Mouse (Mus musculus) mesoderm, embryonic 11.5 days (tissue): ENCODE measurements around the gene Gm49450.
"Not testable (repeated sequence)": the region's sequence is repeated elsewhere in the genome, so short reads cannot be mapped to it uniquely, and the experiment has no call there.

Source experiments
- DNase-seq: peaks from one replicate; pipeline ENCODE4 v3.0.0-alpha.2; 2012; ENCODE audit warnings: low read depth, low spot score

Gene Gm49450

DNA sequence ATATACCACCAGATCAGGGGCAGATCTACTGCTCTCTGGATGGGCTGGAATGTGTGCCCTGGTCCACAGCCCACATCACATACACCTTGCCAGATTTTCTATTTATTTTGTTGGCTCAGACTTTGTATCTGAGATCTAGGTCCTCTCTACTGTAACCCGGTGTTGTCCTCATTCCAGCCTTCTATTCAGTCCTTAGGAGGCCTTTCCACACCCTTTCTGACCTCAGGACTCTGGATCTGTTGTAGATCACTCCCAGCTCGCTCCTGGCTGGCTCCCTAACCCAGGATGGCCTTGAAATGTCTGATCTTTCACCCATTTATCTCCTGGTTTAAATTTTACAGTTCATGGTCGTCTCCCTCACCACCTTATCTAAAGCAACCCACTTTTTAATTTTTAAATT lies 28.7 kb downstream of the Gm49450 start:
- no peak for DNase-seq

GRCm38 (mm10) chr15:98923031-98923537 lies 30.3 kb downstream of the Gm49450 start:
- no peak for DNase-seq

- DNase-seq: no peak
These were observed 30.8 kb downstream of the Gm49450 start for GRCm38 (mm10) chr15:98922581-98922980.

DNA sequence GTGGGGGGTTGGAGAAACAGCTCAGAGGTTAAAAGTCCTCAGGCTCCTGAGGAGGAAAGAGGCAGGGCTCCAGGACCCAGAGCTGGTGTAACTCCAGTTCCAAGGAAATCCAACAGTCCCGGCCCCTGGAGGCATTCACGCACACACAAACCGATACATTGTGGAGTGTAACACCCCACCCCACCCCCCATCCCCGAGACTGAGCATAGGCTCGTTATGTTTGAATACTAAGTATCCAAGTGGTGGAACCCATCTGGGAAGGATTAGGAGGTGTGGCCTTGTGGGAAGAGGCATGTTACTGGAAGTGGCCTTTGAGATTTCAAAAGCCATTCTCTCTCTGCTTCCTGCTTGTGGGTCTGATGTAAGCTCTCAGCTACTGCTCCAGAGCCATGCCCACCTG lies 31.8 kb downstream of the Gm49450 start:
- no peak for DNase-seq

- DNase-seq: not testable (repeated sequence)
These were observed 34.9 kb downstream of the Gm49450 start for GRCm38 (mm10) chr15:98918499-98918895.

DNA sequence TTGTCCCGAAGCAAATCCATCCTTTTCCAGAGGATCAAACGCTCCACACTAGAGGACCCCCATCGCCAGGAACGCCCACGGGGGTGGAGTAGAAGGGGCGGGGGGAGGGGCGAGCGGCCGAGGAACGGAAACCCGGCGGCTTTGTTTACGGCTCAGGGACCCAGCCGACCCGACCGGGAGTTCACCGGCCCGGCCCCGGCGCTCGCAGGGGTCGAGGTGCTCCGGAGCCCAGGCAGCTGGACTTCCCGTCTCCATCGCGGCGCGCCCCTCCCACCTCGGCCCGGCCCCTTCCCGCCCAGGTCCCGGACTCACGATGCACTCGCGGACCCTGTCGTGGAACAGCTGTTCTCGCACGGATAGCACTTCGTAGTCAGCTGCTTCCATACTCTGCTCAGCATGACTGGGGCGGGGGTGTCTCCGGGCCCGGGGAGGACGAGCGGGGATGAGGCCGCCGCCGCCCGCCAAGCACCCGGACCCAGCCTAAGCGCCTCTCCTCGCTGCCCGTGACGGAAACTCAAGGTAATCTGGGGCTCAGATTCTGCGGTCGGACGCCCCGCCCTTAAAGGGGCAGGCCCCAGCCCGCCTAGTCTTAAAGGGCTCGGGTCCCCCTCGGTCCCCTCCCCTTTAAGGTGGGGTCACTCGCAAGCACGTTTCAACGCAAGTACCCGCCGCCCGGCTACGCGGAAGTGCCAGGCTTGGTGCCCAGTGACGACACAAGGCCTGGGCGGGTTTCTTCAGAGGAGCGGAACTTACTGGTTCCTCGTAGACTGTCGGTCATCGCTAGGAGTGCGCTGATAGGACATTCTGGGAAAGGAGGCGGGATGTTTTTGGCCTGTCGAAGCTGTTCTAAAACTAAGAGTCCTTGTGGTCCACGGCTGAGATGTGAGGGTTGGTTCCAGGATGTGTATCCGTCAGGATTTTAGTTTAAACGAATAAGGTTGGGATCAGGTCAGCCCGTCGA lies 35.5 kb downstream of the Gm49450 start, which contains the start of gene Lmbr1l:
Gene Lmbr1l, minus strand, starts transcription at position 694 of the 961 bp plus-strand sequence.
- DNase-seq: peak; percentile 100

- DNase-seq: peak; percentile 30
These were observed 36.3 kb downstream of the Gm49450 start for GRCm38 (mm10) chr15:98917091-98917490.

DNA sequence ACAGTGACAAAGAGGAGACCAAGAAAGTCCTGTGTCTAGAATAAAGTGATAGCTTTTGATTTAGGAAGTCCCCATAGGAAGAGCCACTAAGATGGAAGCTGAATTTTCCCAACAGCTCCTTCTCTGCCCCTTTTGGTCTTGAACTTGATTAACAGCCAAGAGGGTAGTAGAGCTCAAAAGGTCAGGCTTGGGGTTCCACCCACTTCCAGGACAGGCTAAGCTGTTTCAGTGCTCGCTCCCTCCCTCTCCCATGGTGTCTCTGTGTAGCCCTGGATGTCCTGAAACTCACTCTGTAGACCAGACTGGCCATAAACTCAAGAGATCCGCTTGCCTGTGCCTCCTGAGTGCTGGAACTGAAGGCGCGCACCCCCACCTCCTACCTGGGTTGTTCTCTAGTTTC lies 37.3 kb downstream of the Gm49450 start:
- DNase-seq: no peak

DNA sequence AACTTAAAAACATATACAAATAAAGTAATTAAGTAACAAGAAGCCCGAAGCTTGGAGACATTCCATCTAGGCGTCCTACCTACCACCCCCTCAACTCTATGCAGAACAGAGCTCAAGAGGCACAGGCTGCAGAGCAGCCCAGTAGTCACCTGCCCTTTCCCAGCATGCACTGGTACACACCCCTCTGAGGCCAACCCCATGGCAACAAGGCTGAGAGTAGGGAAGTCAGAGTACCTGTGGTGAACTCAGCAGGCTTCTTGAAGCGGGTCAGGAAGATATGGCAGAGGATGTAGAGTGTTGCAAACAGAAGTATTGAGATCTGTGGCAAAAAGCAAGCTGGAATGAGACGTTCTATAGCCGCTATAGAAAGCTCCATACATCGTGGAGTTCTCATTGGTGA lies 38.4 kb downstream of the Gm49450 start:
- no peak for DNase-seq

DNA sequence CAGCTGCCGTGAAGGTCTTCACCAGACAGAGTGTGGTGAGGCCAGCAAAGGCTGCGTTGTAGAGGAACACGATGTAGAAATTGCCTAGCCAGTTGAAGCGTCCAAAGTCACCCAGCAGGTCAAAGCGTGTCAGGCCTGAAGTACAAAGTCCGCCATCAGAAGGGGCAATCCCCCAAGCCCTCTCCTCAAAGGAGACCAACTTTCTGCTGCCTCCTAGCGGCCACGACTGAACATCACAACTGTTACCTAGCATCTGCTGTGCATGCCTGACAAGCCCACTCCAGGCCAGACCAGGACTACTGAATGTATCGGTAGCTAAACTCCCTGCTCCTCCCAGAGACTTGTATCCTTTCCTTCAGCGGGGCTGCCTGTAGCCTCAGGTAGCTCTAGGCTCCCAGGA lies 48.7 kb downstream of the Gm49450 start:
- peak; percentile 73 for DNase-seq

- no peak for DNase-seq
These were observed 50.8 kb downstream of the Gm49450 start for GRCm38 (mm10) chr15:98902600-98902999.

DNA sequence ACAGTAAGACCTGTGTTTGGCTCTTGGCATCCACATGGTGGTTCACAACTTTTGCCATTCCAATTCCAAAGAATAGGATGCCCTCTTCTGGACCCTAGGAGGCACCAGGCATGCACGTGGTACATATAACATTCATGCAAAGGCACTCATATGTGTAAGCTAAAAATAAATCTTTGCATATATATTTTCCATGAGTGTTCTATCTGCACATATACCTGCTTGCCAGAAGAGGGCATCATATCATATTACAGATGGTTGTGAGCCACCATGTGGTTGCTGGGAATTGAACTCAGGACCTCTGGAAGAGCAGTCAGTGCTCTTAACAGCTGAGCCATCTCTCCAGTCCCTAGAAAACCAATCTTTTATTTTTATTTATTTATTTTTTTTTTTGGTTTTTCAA lies 51.8 kb downstream of the Gm49450 start:
- no peak for DNase-seq

DNA sequence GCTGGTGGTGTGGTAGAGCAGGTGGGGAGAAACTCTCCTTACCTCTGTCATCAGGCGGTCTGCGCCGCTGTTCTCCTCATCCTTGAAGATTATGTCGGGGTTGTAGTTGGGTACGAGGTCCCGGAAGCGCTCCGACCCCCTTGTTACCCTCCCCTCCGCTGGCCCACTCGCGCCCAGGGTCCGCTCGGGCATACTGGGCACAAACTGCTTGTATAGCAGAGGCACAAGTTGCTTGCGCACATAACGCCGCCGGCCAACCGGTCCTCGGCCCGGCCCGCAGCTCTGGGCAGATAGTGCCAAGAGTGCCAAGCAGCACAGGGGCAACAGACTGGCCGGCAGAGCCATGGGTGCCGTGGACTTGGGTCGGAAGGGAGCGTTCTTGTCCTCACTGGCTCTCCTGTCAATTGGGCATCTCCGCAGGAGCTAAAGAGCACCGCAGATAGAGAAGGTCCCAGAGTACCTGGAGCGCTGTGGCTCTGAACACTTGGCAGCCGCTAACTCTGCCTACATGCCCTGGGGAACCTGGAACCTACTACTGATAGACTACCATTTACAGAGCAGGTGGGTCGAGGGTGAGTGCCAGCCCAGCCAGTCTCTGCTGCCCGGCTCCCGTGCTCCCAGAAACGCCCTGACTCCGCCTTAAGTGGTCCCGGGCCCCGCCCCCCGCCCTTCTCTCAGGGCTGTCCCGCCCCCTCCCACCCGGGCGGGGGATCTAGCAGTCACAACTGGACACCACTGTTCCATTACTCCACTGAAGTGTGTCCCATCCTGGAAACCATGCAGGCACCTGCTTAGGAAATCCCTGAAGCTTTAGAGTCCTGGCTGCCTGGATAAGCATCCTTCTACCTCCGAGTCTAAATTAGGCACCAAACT lies 55.2 kb downstream of the Gm49450 start, which contains the start of gene Dhh:
Gene Dhh, minus strand, starts transcription at position 613 of the 873 bp plus-strand sequence.
- no peak for DNase-seq

GRCm38 (mm10) chr15:98897495-98897894 lies 55.9 kb downstream of the Gm49450 start:
- no peak for DNase-seq

GRCm38 (mm10) chr15:98895635-98896589 lies 57.4 kb downstream of the Gm49450 start:
- peak; percentile 58 for DNase-seq

DNA sequence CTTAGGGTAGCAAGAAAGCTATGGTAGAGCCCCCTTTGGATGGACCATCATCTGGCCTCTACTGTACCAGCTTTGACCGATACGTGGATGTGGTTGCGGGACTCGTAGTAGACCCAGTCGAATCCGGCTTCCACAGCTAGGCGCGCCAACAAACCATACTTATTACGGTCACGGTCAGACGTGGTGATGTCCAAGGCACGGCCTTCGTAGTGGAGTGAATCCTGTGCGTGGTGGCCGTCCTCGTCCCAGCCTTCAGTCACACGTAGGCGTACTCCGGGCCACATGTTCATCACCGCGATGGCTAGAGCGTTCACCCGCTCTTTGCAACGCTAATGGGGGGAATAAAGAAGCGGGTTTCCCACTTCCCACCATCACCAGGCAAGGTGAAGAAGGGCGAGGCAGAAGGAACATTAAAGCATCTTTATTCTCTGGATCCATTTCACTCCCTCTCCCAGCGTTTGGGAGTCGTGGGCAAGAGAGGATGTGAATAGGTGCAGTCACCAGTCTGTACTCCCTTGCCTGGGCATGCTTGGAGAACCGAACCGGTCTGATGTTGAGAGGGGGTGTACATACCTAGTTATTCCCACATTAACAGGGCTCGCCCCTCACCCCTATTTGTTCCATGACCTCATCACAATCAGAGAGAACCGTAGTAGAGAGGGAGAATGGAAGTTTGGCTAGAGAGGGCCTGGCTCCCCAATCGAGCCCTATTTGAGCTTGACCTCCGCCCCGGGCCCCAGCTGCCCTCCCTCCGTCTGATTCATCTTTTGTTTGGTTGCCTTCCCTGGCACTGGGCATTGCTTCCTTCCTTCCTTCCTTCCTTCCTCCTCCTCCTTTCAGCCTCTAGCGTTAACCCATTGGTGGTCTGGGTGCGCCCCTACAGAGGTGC lies 58.4 kb downstream of the Gm49450 start:
- DNase-seq: no peak

- DNase-seq: peak; percentile 30
These were observed 59.2 kb downstream of the Gm49450 start, which contains the start of gene Rhebl1 for GRCm38 (mm10) chr15:98893940-98894745. Gene Rhebl1, minus strand, starts transcription at chr15:98894540.

- no peak for DNase-seq
These were observed 60.3 kb downstream of the Gm49450 start for GRCm38 (mm10) chr15:98893036-98893435.
